Mouse (Mus musculus) CH12.LX (cell line): ENCODE data around the gene BC004004.

Experiments used
- CHD1 ChIP-seq: IDR thresholded peaks from 2 replicates; pipeline ENCODE4 v1.6.1; 2012; ENCODE audit warnings: low read depth, low read length, improper control_type of control experiment, inconsistent platforms
- CHD2 ChIP-seq: IDR thresholded peaks from 2 replicates; pipeline ENCODE4 v1.6.1; 2011; ENCODE audit warnings: low read length, improper control_type of control experiment
- CTCF ChIP-seq, 2 experiments: IDR thresholded peaks in 1 of 2; conservative IDR thresholded peaks in 1 of 2; 2 replicates each; pipeline ENCODE4 v1.5.1; 2011 to 2012; ENCODE audit warnings: low read depth in 2 of 2, low read length in 2 of 2, improper control_type of control experiment in 1 of 2, inconsistent platforms in 1 of 2, mild to moderate bottlenecking in 1 of 2, moderate library complexity in 1 of 2
- E2F4 ChIP-seq: IDR thresholded peaks from 2 replicates; pipeline ENCODE4 v1.6.1; 2011; ENCODE audit warnings: low read depth, low read length, improper control_type of control experiment; ENCODE audit not compliant: insufficient replicate concordance
- POLR2A ChIP-seq: IDR thresholded peaks from 2 replicates; pipeline ENCODE4 v1.6.1; 2011; ENCODE audit warnings: low read depth, mild to moderate bottlenecking, improper control_type of control experiment, low read length
- UBTF ChIP-seq: IDR thresholded peaks from 2 replicates; pipeline ENCODE4 v1.6.1; 2012; ENCODE audit warnings: low read depth, mild to moderate bottlenecking, inconsistent platforms, low read length, improper control_type of control experiment, moderate library complexity
- USF1 ChIP-seq: IDR thresholded peaks from 2 replicates; pipeline ENCODE4 v1.6.1; 2014; ENCODE audit warnings: low read depth, mild to moderate bottlenecking, inconsistent platforms, low read length, improper control_type of control experiment

DNA sequence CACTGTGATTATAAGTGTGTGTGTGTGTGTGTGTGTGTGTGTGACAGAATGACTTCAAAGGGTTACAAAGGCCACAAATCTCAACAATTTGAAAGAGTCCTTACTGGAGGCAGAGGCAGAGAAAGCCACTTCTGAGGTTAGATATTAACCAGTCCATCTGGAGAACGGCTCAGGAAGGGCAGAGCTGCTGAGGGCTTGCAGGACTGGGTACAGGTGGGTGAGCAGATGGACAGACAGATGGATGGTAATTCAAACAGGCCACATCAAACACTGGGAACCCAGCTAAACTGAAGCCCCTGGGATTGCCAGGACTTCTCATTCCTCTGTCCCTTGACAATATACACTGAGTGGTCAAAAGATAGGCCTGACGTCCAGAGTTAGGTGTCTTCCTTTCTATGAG is 80.4 kb downstream of the BC004004 start:
- TF ChIP-seq CTCF (conservative IDR thresholded peaks at IDR 0.05 in 1 of 2, IDR thresholded peaks at IDR 0.05 in 1 of 2; ENCODE audit: low read depth in 2 of 2, low read length in 2 of 2) (no peak), UBTF (no peak), CHD2 (no peak), E2F4 (no peak), CHD1 (no peak), USF1 (no peak), POLR2A (no peak)
